Mouse (Mus musculus): ENCODE results near the gene Nrf1.

Nrf1 gene

DNA sequence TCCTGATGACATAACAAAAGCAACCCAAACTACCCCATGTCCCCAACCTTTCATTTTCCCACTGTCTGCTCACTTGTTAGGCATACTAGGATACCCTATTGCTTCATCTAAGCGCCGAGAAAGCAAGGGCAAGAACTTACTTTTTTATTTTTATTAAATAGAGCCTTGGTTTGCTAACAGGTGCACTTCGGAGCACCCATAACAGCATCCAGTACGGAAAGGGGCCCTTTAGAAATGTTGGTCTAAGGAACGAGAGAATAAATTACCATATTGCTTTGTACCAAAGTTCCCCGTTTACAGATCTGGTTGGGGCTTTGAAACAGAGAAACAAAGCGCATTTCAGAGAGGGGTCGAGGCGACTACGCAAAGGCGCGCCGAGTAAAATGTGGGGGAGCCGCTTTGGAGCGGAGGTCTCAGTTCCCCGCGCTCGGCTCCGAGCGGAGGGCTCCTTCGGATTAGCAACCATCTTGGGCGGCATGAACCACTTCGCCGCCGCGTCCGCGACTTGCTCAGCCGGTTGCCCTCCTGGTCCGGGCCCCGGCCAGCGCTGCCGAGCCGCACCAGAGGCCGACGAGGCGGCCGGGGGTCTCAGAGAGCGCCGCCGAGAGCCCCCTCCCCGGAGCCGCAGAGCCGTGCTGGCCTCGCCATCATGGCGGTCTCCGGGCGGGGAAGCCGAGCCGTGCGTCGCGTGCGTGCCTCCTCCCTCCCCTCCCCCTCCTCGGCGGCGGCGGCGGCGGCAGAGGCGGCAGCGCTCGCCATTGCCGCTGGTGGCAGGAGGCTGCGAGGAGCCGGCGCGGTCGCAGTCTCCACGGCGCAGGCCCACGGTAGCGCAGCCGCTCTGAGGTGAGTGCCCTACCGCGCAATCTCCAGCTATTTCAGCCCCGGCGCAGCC is at the start of gene Nrf1:
Gene Nrf1 (plus strand): TSS at position 718 of the 892 bp plus-strand sequence.
- DNase-seq, result peak; percentile 89 to 95

GRCm38 (mm10) chr6:29998140-29998539 is 49.6 kb upstream of the Nrf1 start:
- no peak for DNase-seq

- no peak for DNase-seq
Observed at GRCm38 (mm10) chr6:29998771-29999170, 49.0 kb upstream of the Nrf1 start.

- no peak for DNase-seq
Observed at GRCm38 (mm10) chr6:30002628-30003027, 45.2 kb upstream of the Nrf1 start.

- DNase-seq, result no peak
Observed at GRCm38 (mm10) chr6:30005851-30006250, 41.9 kb upstream of the Nrf1 start.

GRCm38 (mm10) chr6:30009204-30009603 is 38.6 kb upstream of the Nrf1 start:
- no peak for DNase-seq

- no peak for DNase-seq
Observed at GRCm38 (mm10) chr6:30013520-30013919, 34.3 kb upstream of the Nrf1 start.

GRCm38 (mm10) chr6:30014187-30014864 is 33.5 kb upstream of the Nrf1 start:
- no peak for DNase-seq

- DNase-seq, result no peak
Observed at GRCm38 (mm10) chr6:30021241-30021640, 26.5 kb upstream of the Nrf1 start.

- DNase-seq, result no peak
Observed at GRCm38 (mm10) chr6:30021656-30022055, 26.1 kb upstream of the Nrf1 start.

DNA sequence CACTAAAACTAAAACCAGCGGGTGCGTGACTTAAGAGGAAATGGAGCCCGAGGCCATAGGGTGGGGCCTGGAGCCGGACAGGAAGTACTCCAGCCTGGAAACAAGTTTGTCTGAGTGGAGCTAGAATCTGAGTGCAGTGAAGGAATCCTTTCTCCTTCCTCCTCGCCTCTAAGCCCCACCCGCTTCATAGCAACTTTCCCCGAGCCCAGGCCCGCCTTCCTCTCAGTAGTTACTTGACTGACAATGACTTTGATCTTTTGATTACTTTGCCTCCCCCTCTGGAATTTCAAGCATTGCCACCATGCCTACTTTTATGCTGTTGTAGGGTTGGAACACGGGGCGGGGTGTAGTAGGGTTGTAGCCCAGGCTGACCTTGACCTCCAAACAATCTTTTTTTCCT is 21.0 kb upstream of the Nrf1 start:
- DNase-seq, result no peak

- no peak for DNase-seq
Observed at GRCm38 (mm10) chr6:30028358-30028757, 19.4 kb upstream of the Nrf1 start.

DNA sequence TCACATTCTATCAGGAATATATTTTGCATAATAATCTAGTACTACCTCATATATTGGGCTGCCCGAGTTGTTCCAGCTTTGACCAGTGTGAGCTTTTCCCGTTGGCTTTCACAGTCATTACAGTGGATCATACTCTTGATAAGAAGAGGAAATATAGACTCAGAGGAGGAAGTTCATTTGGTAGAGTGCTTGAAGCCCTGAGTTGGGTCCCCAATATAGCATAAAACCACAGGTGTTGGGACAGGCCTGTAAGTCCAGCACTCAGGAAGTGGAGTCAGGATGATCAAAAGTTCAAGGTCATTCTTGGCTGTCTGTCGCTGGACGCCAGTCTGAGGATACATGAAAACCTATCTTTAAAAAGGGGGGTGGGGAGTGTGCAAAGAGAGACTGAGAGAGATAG is 12.7 kb upstream of the Nrf1 start:
- DNase-seq, result no peak

- no peak for DNase-seq
Observed at GRCm38 (mm10) chr6:30041498-30041897, 6.3 kb upstream of the Nrf1 start.

GRCm38 (mm10) chr6:30042483-30042882 is 5.3 kb upstream of the Nrf1 start:
- no peak for DNase-seq

DNA sequence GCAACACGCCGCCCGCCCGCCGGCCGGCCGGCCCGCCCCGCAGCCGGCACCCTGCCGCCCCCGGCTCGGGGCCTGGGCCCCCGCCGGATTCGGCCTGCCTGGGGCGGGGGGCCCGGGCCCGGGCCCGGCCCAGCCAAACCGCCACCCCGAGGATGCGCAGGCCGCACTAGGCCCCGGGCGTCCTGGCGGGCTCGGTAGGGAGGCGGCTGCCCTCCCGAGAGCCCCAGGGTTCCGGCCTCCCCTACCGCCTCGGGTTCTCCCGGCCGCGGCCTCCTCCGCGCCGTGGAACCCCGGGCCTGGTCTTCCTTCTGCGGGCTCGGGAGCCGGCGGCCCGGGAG is 344 bp downstream of the Nrf1 start:
- DNase-seq, result no peak

GRCm38 (mm10) chr6:30048501-30049353 is 939 bp downstream of the Nrf1 start:
- peak; percentile 51 to 65 for DNase-seq

DNA sequence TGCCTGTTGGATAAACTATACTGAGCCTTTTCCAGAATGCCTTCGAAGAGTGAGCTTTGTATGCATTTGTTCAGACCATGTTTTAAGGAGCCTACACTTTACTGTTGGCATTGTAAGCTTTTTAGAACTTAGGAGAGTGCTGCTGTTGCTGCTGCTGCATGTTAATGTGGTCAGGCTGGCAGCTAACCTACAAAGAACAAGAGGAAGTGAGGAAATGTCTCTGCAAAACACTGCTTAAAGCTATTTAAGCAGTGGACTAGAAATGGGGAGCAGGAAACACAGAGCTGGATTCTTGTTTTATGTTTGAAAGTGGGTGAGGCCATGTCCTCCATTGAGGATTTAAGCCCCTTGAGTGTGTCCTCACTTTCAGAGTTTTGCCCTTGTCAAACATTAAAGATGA is 5.3 kb downstream of the Nrf1 start:
- DNase-seq, result no peak

- no peak for DNase-seq
Observed at GRCm38 (mm10) chr6:30062544-30062943, 14.8 kb downstream of the Nrf1 start.

GRCm38 (mm10) chr6:30065369-30065768 is 17.6 kb downstream of the Nrf1 start:
- no peak for DNase-seq

GRCm38 (mm10) chr6:30066746-30067145 is 19.0 kb downstream of the Nrf1 start:
- DNase-seq, result no peak

DNA sequence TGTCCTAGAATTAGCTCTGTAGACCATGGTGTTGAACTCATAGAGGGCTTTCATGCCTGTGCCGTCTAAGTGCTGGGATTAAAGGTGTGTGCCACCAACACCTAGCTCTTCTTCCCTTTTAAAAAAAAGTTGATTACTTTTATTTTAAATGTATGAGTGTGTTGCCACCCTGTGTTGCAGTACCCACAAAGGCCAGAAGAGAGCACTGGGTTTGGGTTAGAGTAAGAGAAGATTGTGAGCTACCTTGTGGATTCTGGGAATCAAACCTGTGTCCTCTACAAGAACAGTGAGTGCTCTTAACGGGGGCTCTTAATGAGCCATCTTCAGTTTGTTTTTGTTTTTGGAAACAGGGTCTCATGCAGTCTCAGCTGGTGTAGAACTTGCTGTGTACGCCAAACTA is 24.7 kb downstream of the Nrf1 start:
- DNase-seq, result no peak

- DNase-seq, result no peak
Observed at GRCm38 (mm10) chr6:30078938-30079529, 31.2 kb downstream of the Nrf1 start.
